Mouse (Mus musculus) v-Abl transformed pro-B cells (cell line): ENCODE measurements around the gene Klhl20.
"Not testable (repeated sequence)": the region's sequence is repeated elsewhere in the genome, so short reads cannot be mapped to it uniquely, and the experiment has no call there.

Experiments used
- in situ Hi-C, 2 experiments: fragments of 400-800 bp; cut with MboI; formaldehyde crosslinking; loops; one replicate each; pipeline ENCODE4 v1.15.1; 2025; ENCODE audit not compliant: unreplicated experiment in 2 of 2

Klhl20 gene

GRCm38 (mm10) chr1:161130726-161131664 lies at the start of gene Klhl20:
Gene Klhl20 (minus strand): TSS chr1:161131511.
- in situ Hi-C loops, result no loop called here

DNA sequence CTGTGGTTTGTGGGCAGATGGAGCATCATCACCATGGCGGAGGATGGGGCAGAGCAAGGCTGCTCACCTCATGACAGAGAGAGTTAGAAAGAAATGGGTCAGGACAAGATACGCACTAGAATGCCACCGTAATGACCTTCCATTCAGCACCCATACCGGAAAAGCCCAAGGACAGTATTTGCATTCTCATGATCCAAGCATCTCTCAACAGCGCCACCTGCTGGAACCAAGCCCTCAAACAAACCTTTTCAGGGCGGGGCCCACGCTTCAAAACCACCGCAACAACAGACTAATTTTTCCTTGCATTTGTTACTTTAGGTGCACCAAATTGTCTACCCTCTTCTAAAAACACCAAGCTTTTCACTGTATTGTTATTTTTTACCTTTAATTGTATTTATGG lies 49.4 kb upstream of the Klhl20 start:
- in situ Hi-C loops, result loop anchor here (5.0 to 25.0 kb wide), 4 partner anchors 443 to 993 kb away; partner anchors contain the start of gene Mrps14 (in 1 of the 2)

- in situ Hi-C loops, result loop anchor here in 1 of 2 experiments (10.0 kb wide), 1 partner anchor 316 kb away; no protein-coding TSS in a partner anchor
These were observed 39.3 kb upstream of the Klhl20 start for GRCm38 (mm10) chr1:161170651-161171050.

GRCm38 (mm10) chr1:161160266-161160665 lies 29.0 kb upstream of the Klhl20 start:
- in situ Hi-C loops, result no loop called here

DNA sequence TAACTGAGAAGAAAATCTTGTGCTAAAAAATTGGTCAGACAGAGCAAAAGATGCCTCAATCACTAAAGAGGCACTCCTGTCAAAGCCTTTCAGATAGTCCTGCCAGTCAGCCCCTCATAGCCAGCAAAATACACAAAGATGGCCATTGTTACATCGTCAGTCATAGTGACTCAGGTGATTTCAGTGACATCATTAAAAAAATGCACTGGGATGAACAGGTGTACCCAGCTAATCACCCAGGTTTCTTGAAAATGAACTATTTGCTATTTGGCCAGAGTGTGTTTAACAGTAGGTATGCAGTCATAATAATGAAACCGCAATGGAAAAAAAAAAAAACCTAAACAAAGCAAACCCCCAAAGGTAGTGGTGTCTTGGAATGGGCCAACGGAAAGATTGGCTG lies 27.9 kb upstream of the Klhl20 start, which contains the start of gene Tex50:
Gene Tex50 (minus strand): TSS at position 101 of the 400 bp plus-strand sequence.
- in situ Hi-C loops, result no loop called here

GRCm38 (mm10) chr1:161156546-161156945 lies 25.2 kb upstream of the Klhl20 start:
- in situ Hi-C loops, result no loop called here

GRCm38 (mm10) chr1:161151098-161151497 lies 19.8 kb upstream of the Klhl20 start:
- in situ Hi-C loops, result no loop called here

- in situ Hi-C loops, result no loop called here
These were observed 16.6 kb upstream of the Klhl20 start for GRCm38 (mm10) chr1:161147888-161148287.

DNA sequence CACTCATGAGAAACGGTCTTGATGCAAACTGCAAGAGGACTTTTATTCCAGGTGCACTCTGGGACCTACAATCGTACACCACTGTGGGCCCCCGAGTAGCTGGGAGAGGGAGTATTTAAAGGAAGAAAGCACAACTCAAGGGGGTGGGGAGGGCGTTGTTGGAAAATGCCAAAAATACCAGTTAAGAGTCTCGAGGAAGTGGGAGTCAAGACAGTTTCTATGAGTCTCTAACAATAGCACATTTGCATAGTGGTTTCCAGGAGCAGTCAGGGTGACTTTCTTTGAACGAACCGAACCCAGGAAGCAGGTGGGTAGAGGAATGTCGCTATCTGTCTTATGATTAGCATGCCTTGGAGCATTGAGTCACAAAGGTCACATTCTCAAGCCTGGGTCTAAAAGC lies 14.3 kb upstream of the Klhl20 start:
- in situ Hi-C loops, result not testable (repeated sequence)

- in situ Hi-C loops, result no loop called here
These were observed 11.9 kb upstream of the Klhl20 start for GRCm38 (mm10) chr1:161143216-161143615.

GRCm38 (mm10) chr1:161142531-161143159 lies 11.3 kb upstream of the Klhl20 start, which contains the start of gene Ankrd45:
Gene Ankrd45 (plus strand): TSS chr1:161142691.
- in situ Hi-C loops, result no loop called here

- in situ Hi-C loops, result no loop called here
These were observed 8.9 kb upstream of the Klhl20 start for GRCm38 (mm10) chr1:161140026-161140762.

GRCm38 (mm10) chr1:161139496-161139895 lies 8.2 kb upstream of the Klhl20 start:
- in situ Hi-C loops, result no loop called here

GRCm38 (mm10) chr1:161126461-161126860 lies 4.8 kb downstream of the Klhl20 start:
- in situ Hi-C loops, result no loop called here

GRCm38 (mm10) chr1:161122661-161123418 lies 8.5 kb downstream of the Klhl20 start:
- in situ Hi-C loops, result no loop called here

- in situ Hi-C loops, result no loop called here
These were observed 16.7 kb downstream of the Klhl20 start for GRCm38 (mm10) chr1:161114591-161114990.

DNA sequence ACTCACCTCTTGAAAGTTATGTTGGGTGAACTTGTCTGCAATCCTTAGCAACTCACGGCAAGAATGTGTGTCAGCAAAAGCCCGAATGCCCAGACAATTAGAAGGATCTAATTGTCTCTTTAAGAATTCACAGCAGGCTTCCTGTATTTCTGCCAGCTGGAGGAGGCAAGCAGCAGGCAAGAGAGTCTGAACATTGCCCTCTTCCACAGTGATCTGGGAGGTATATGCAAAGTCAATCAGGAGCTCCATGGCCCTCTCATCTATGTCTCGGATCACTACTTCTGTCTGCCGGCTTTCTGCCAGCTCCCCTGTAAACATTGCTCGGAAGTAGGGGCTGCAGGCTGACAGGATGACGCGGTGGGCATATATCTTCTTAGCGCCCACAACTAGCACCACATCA lies 22.1 kb downstream of the Klhl20 start:
- in situ Hi-C loops, result no loop called here

DNA sequence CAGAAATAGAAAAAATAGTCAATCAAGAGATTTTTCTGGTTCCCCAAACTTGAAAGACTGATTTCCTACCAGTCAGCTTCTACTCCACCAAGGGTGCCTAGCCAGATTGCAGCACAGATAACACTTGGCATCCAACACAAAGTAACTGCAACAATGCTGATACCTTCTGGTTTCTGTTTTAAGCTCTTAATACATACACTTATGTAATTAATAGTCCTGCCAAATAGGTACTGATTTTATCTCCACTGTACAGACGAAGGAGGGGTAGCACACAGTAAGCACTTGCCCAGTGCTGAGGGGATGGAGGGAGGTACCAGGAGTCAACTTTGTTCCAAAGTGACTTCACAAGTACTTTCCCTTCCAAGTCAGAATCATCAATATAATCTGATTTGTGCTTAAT lies 27.5 kb downstream of the Klhl20 start:
- in situ Hi-C loops, result no loop called here

- in situ Hi-C loops, result loop anchor here in 1 of 2 experiments (25.0 kb wide), 1 partner anchor 1612 kb away; no protein-coding TSS in a partner anchor
These were observed 31.4 kb downstream of the Klhl20 start for GRCm38 (mm10) chr1:161099721-161100405.
